Mouse (Mus musculus): ENCODE results near the gene Trappc2l.

DNA sequence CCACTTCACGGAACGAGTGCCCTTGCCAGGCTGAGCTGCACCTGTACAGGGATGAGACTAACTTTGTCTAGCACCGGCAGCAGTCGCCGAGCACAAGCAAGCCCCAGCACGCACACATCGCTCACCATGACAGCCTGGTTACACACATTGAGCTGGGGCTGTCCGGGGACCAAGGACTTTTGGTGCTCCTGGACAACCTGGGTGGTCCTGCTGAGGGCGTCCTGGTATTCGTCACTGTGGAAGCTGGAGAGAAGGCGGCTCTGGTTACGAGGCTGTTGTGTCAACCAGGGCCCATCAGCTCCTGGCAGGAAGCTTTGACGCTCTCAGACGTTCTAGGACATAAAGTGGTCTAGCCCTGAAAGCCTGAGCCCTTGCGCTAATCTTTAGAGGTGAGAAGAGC is 30.5 kb upstream of the Trappc2l start:
- TF ChIP-seq POLR2A (IDR thresholded peaks at IDR 0.05; ENCODE audit: borderline replicate concordance, extremely low read depth, insufficient read depth, insufficient read length, poor library complexity, severe bottlenecking) (no peak), CTCF (IDR thresholded peaks at IDR 0.05; ENCODE audit: borderline replicate concordance, extremely low read depth, insufficient read depth, insufficient read length) (no peak)
